ENCODE assay signal across 8 mouse cellular contexts in the genomic region with DNA sequence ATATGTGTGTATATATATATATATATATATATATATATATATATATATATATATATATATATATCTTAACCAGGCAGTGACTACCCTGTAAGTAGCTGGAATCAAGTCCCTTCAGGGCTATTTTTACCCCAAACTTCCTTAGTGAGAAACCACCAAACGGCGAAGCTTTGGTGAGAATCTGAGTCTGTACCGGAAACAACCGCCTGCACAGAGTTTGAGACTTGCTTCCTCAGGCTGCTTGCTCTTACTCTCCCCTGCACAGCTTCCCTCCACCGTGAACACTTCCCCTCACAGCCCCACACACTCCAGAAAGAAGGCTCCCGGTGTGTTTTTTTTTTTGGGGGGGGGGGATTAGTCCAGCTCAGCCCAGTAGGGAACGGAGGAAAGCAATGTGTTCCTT.
DNase-seq lines count a peak whose midpoint lies in the region; ATAC-seq lines count a peak whose summit lies in the region.
"Had no signal": no experiment of that assay in that cellular context is flagged by ENCODE, and none has a peak within 500 bp of the region (broad histone marks: within the 10 kb centered on the region; RNA-seq: fewer than 3 reads in every experiment).

No protein-coding gene starts in this region.

- 79% methylated on average over 7 of the region's 7 CpGs for WGBS in neural tube, embryonic 11.5 days
- WGBS in forebrain, embryonic 13.5 days = 67% methylated on average over 7 of the region's 7 CpGs
- WGBS in limb, embryonic 10.5 days = 81% methylated on average over 7 of the region's 7 CpGs

- H3K9ac ChIP-seq in neural tube, embryonic 11.5 days (ENCODE audit: low read length) = no peak overlapping the region
- peak overlapping the region; percentile 62 for H3K9ac ChIP-seq in forebrain, embryonic 13.5 days
- H3K9ac ChIP-seq: liver, embryonic 15.5 days had no signal

- H3K4me1 ChIP-seq in neural tube, embryonic 11.5 days (ENCODE audit: control insufficient read depth, insufficient read depth, low read length) = peaks cover 59% of the 10 kb centered on the region
- peaks cover 90% of the 10 kb centered on the region for H3K4me1 ChIP-seq in forebrain, embryonic 13.5 days
- peaks cover 81% of the 10 kb centered on the region for H3K4me1 ChIP-seq in limb, embryonic 10.5 days

- H3K4me2 ChIP-seq in neural tube, embryonic 11.5 days (ENCODE audit: low read depth) = peak overlapping the region; percentile 30
- peak overlapping the region; percentile 100 for H3K4me2 ChIP-seq in forebrain, embryonic 13.5 days

- H3K27me3 ChIP-seq in neural tube, embryonic 11.5 days (ENCODE audit: control insufficient read depth, insufficient read depth, low read length) = no peaks in the 10 kb centered on the region
- no peaks in the 10 kb centered on the region for H3K27me3 ChIP-seq in forebrain, embryonic 13.5 days
- H3K27me3 ChIP-seq in limb, embryonic 10.5 days (ENCODE audit: low read depth, poor library complexity, severe bottlenecking) = no peaks in the 10 kb centered on the region

- H3K4me3 ChIP-seq in neural tube, embryonic 11.5 days (ENCODE audit: low read depth, low read length) = peak overlapping the region; percentile 8; the same call in 1 of the 2 replicates
- peak overlapping the region; percentile 83 for H3K4me3 ChIP-seq in forebrain, embryonic 13.5 days
- peak overlapping the region; percentile 14; the same call in 1 of the 2 replicates for H3K4me3 ChIP-seq in limb, embryonic 10.5 days

- intact Hi-C loops in gastrocnemius, postnatal 36 days (cut with DNase I) = no loop called here

- no peaks in the 10 kb centered on the region for H3K9me3 ChIP-seq in neural tube, embryonic 11.5 days (ENCODE audit: control insufficient read depth, low read length)
- H3K9me3 ChIP-seq in forebrain, embryonic 13.5 days (replicated peaks) = no peaks in the 10 kb centered on the region
- H3K9me3 ChIP-seq in limb, embryonic 10.5 days (replicated peaks) = no peaks in the 10 kb centered on the region
- H3K9me3 ChIP-seq: liver, embryonic 15.5 days had no signal

- no peak for ATAC-seq in neural tube, embryonic 11.5 days (ENCODE audit: insufficient read depth, low FRiP score, low TSS enrichment)
- ATAC-seq in forebrain, embryonic 13.5 days = no peak

- H3K27ac ChIP-seq in neural tube, embryonic 11.5 days (ENCODE audit: low read depth, low read length) = no peak overlapping the region
- 0 out of 2 replicates have a peak overlapping the region, but pooled peaks have one; percentile 3 for H3K27ac ChIP-seq in forebrain, embryonic 13.5 days
- H3K27ac ChIP-seq in limb, embryonic 10.5 days = peak overlapping the region; percentile 44; the same call in 1 of the 2 replicates

- H3K36me3 ChIP-seq in neural tube, embryonic 11.5 days (ENCODE audit: control insufficient read depth, insufficient read depth, low read length) = 0 out of 2 replicates have a peak, but pooled peaks cover 2% of the 10 kb centered on the region
- peaks cover 24% of the 10 kb centered on the region; the same call in 1 of the 2 replicates for H3K36me3 ChIP-seq in forebrain, embryonic 13.5 days (ENCODE audit: poor library complexity, severe bottlenecking)
- H3K36me3 ChIP-seq in limb, embryonic 10.5 days = peaks cover 32% of the 10 kb centered on the region
- H3K36me3 ChIP-seq: liver, embryonic 15.5 days had no signal

- DNase-seq in neural tube, embryonic 11.5 days (ENCODE audit: low spot score) = no peak
- DNase-seq in neural tube, embryonic 10.5 days (ENCODE audit: extremely low spot score, low spot score) = no peak
- no peak for DNase-seq in limb, embryonic 10.5 days (ENCODE audit: low spot score)
- peak; percentile 76 for DNase-seq in telencephalon, adult 2 months (ENCODE audit: low read depth, low spot score)
- DNase-seq in cerebellum, adult 11-12 months = no peak
- DNase-seq in gastrocnemius, postnatal 36 days = no peak

Comparison
In these comparisons a context has a peak if more than half of its experiments do, and no peak if none do; other contexts are left out.
1. H3K4me3 ChIP-seq: peak in every context shown above with its lines; median percentile 83 in forebrain, embryonic 13.5 days; 14 in limb, embryonic 10.5 days; 8 in neural tube, embryonic 11.5 days.